Mouse (Mus musculus) embryo, embryonic 10 days (tissue): ENCODE data around the gene Itpripl2.

ENCODE experiments used
- DNase-seq: peaks from one replicate; pipeline ENCODE4 v3.0.0-alpha.2; 2015; ENCODE audit warnings: low spot score

Gene Itpripl2

GRCm38 (mm10) chr7:118443371-118443770 lies 48.4 kb downstream of the Itpripl2 start:
- no peak for DNase-seq

- DNase-seq: no peak
Measured at GRCm38 (mm10) chr7:118441535-118441934, 50.2 kb downstream of the Itpripl2 start.

GRCm38 (mm10) chr7:118437101-118437802 lies 54.5 kb downstream of the Itpripl2 start:
- DNase-seq: peak; percentile 53
